Mouse (Mus musculus) E14TG2a.4 (cell line): Measurements from ENCODE around the gene Psmd2.

Experiments used
- CTCF ChIP-seq: conservative IDR thresholded peaks from 2 replicates; pipeline ENCODE4 v1.5.1; 2014; ENCODE audit warnings: low read length
- NANOG ChIP-seq: IDR thresholded peaks from 2 replicates; pipeline ENCODE4 v1.6.1; 2014; ENCODE audit warnings: borderline replicate concordance, low read length, mixed read lengths
- POU5F1 ChIP-seq: IDR thresholded peaks from 2 replicates; pipeline ENCODE4 v1.6.1; 2014; ENCODE audit warnings: low read length, borderline replicate concordance

- TF ChIP-seq CTCF (no peak), NANOG (no peak), POU5F1 (no peak)
Observed at GRCm38 (mm10) chr16:20708220-20708938, 56.9 kb downstream of the Psmd2 start.
